Mouse (Mus musculus) stomach, postnatal 0 days (tissue): Measurements from ENCODE around the gene Ctrb1.

Experiments used
- CTCF ChIP-seq: IDR thresholded peaks from 2 replicates; pipeline ENCODE4 v1.5.1; 2016; ENCODE audit warnings: antibody characterized with exemption, low read depth, mild to moderate bottlenecking, moderate library complexity
- EP300 ChIP-seq: optimal IDR thresholded peaks from 2 replicates; pipeline ENCODE3; 2016; ENCODE audit warnings: antibody characterized with exemption

- TF ChIP-seq CTCF (no peak), EP300 (no peak)
Measured at GRCm38 (mm10) chr8:111718937-111719336, 28.1 kb upstream of the Ctrb1 start.
